Mouse (Mus musculus) neural tube, embryonic 11.5 days (tissue): ENCODE measurements at regions not wholly inside any gene's neighbourhood (a gene's known extent, or its start where the extent isn't known, plus 50 kb on each side); places are given as distances from the start of the nearest gene placed in this dataset.
"Not testable (repeated sequence)": the region's sequence is repeated elsewhere in the genome, so short reads cannot be mapped to it uniquely, and the experiment has no call there.

Experiments used
- ATAC-seq: fragments of 200-750 bp; cut with Nextera tagmentation; 2 replicates; pipeline ENCODE4 v1.8.0; 2017; ENCODE audit warnings: moderate number of reproducible peaks, mild to moderate bottlenecking, moderate TSS enrichment, moderate library complexity; ENCODE audit not compliant: insufficient read depth, low FRiP score, low TSS enrichment
- DNase-seq: peaks from one replicate; pipeline ENCODE4 v3.0.0-alpha.2; 2015; ENCODE audit warnings: low spot score
- H3K27ac ChIP-seq: fragments of 300-500 bp; sonication (generic); 2 replicates; pipeline ENCODE4 v1.5.1; 2014; ENCODE audit warnings: low read depth, mild to moderate bottlenecking, low read length
- H3K27me3 ChIP-seq: fragments of 300-500 bp; sonication (generic); 2 replicates; pipeline ENCODE4 v1.6.1; 2014; ENCODE audit warnings: mild to moderate bottlenecking, low read length, mixed read lengths; ENCODE audit not compliant: control insufficient read depth, insufficient read depth
- H3K36me3 ChIP-seq: fragments of 300-500 bp; sonication (generic); 2 replicates; pipeline ENCODE4 v1.6.1; 2014; ENCODE audit warnings: mild to moderate bottlenecking, low read length, moderate library complexity, mixed read lengths; ENCODE audit not compliant: control insufficient read depth, insufficient read depth
- H3K4me1 ChIP-seq: fragments of 300-500 bp; sonication (generic); 2 replicates; pipeline ENCODE4 v1.6.1; 2014; ENCODE audit warnings: low read length, mixed read lengths; ENCODE audit not compliant: control insufficient read depth, insufficient read depth
- H3K4me2 ChIP-seq: fragments of 300-500 bp; sonication (generic); 2 replicates; pipeline ENCODE4 v1.6.1; 2014; ENCODE audit warnings: low read depth, mild to moderate bottlenecking, moderate library complexity
- H3K4me3 ChIP-seq: fragments of 300-500 bp; sonication (generic); 2 replicates; pipeline ENCODE4 v1.5.1; 2014; ENCODE audit warnings: low read depth, low read length
- H3K9ac ChIP-seq: fragments of 300-500 bp; sonication (generic); 2 replicates; pipeline ENCODE4 v1.6.1; 2014; ENCODE audit warnings: mild to moderate bottlenecking, low read length
- H3K9me3 ChIP-seq: fragments of 300-500 bp; sonication (generic); 2 replicates; pipeline ENCODE4 v1.6.1; 2016; ENCODE audit warnings: low read length; ENCODE audit not compliant: control insufficient read depth
- WGBS: fragments of 180-500 bp; shearing (Covaris S2); extraction: QIAGEN DNeasy Blood & Tissue Kit; methylation state at CpG from one replicate; pipeline ENCODE4 v1.1.7; 2014; 5-methylcytosine and 5-hydroxymethylcytosine counted together

GRCm38 (mm10) chr14:52956515-52956914 is 461.0 kb upstream of the Olfr1507 start:
- WGBS: no CpG with 5 or more reads among the region's 2 CpGs
- not testable (repeated sequence) for H3K4me1 ChIP-seq, H3K4me3 ChIP-seq, H3K9ac ChIP-seq, H3K9me3 ChIP-seq, H3K27ac ChIP-seq, DNase-seq, ATAC-seq, H3K4me2 ChIP-seq, H3K36me3 ChIP-seq, H3K27me3 ChIP-seq

GRCm38 (mm10) chr14:52944925-52945324 is 449.4 kb upstream of the Olfr1507 start:
- not testable (repeated sequence) for H3K27me3 ChIP-seq, ATAC-seq, H3K4me3 ChIP-seq, H3K4me2 ChIP-seq, H3K9ac ChIP-seq, H3K4me1 ChIP-seq, DNase-seq, H3K36me3 ChIP-seq, H3K27ac ChIP-seq, H3K9me3 ChIP-seq
- WGBS: no CpG with 5 or more reads among the region's 3 CpGs

- DNase-seq, H3K36me3 ChIP-seq, ATAC-seq: not testable (repeated sequence)
These were observed 446.9 kb upstream of the Olfr1507 start for GRCm38 (mm10) chr14:52942438-52942837.

GRCm38 (mm10) chr14:52941747-52942146 is 446.2 kb upstream of the Olfr1507 start:
- H3K9ac ChIP-seq, H3K9me3 ChIP-seq, H3K27me3 ChIP-seq, H3K36me3 ChIP-seq, ATAC-seq, H3K4me1 ChIP-seq, H3K4me3 ChIP-seq, H3K27ac ChIP-seq, H3K4me2 ChIP-seq, DNase-seq: not testable (repeated sequence)
- no CpG with 5 or more reads among the region's 1 CpGs for WGBS

More at GRCm38 (mm10) chr14:52942438-52942837, 446.9 kb upstream of the Olfr1507 start:
- H3K4me1 ChIP-seq, H3K27me3 ChIP-seq, H3K9me3 ChIP-seq, H3K9ac ChIP-seq, H3K4me2 ChIP-seq, H3K4me3 ChIP-seq, H3K27ac ChIP-seq: not testable (repeated sequence)

- H3K36me3 ChIP-seq, DNase-seq, H3K9ac ChIP-seq, H3K9me3 ChIP-seq, H3K27me3 ChIP-seq, H3K4me1 ChIP-seq, ATAC-seq, H3K27ac ChIP-seq, H3K4me3 ChIP-seq, H3K4me2 ChIP-seq: not testable (repeated sequence)
- WGBS: no CpG with 5 or more reads among the region's 5 CpGs
These were observed 424.6 kb upstream of the Olfr1507 start for GRCm38 (mm10) chr14:52920138-52920537.

- no CpG with 5 or more reads among the region's 1 CpGs for WGBS
- H3K9ac ChIP-seq: not testable (repeated sequence)
These were observed 418.3 kb upstream of the Olfr1507 start for GRCm38 (mm10) chr14:52913814-52914213.

GRCm38 (mm10) chr14:52899629-52900028 is 404.1 kb upstream of the Olfr1507 start:
- not testable (repeated sequence) for H3K27ac ChIP-seq, H3K4me1 ChIP-seq, H3K36me3 ChIP-seq, ATAC-seq, H3K9ac ChIP-seq, H3K27me3 ChIP-seq, H3K9me3 ChIP-seq, H3K4me2 ChIP-seq, H3K4me3 ChIP-seq, DNase-seq
- WGBS: no CpG with 5 or more reads among the region's 3 CpGs

More at GRCm38 (mm10) chr14:52913814-52914213, 418.3 kb upstream of the Olfr1507 start:
- H3K27ac ChIP-seq, ATAC-seq, H3K27me3 ChIP-seq, H3K4me3 ChIP-seq, H3K9me3 ChIP-seq, H3K4me1 ChIP-seq, H3K4me2 ChIP-seq, H3K36me3 ChIP-seq, DNase-seq: not testable (repeated sequence)

- not testable (repeated sequence) for H3K4me1 ChIP-seq, ATAC-seq, H3K27ac ChIP-seq, H3K36me3 ChIP-seq, H3K4me2 ChIP-seq, H3K4me3 ChIP-seq, DNase-seq, H3K9me3 ChIP-seq, H3K9ac ChIP-seq, H3K27me3 ChIP-seq
These were observed 402.8 kb upstream of the Olfr1507 start for GRCm38 (mm10) chr14:52898310-52898709.

- not testable (repeated sequence) for H3K9me3 ChIP-seq, H3K27me3 ChIP-seq, H3K9ac ChIP-seq, H3K4me1 ChIP-seq, H3K27ac ChIP-seq, H3K36me3 ChIP-seq, ATAC-seq, DNase-seq, H3K4me2 ChIP-seq, H3K4me3 ChIP-seq
- WGBS: no CpG with 5 or more reads among the region's 3 CpGs
These were observed 384.4 kb upstream of the Olfr1507 start for GRCm38 (mm10) chr14:52879978-52880377.
